Mouse (Mus musculus): ENCODE results near the gene 4921504E06Rik. TPM values are rescaled to one million over a fixed set of nuclear protein-coding genes. Genes with fewer than 3 reads are reported as not detected.

Gene 4921504E06Rik
- polyA plus RNA-seq, 1 experiment = not detected

GRCm38 (mm10) chr2:19505744-19506143 lies 48.0 kb downstream of the 4921504E06Rik start:
- DNase-seq (ENCODE audit: low spot score) = no peak

GRCm38 (mm10) chr2:19490262-19490661 lies 63.5 kb downstream of the 4921504E06Rik start:
- DNase-seq (ENCODE audit: low spot score) = no peak

GRCm38 (mm10) chr2:19461940-19462339 lies 91.8 kb downstream of the 4921504E06Rik start:
- DNase-seq (ENCODE audit: low spot score) = no peak

GRCm38 (mm10) chr2:19458785-19459184 lies 94.9 kb downstream of the 4921504E06Rik start:
- no peak for DNase-seq (ENCODE audit: low spot score)

GRCm38 (mm10) chr2:19455857-19456482 lies 97.7 kb downstream of the 4921504E06Rik start:
- no peak for DNase-seq (ENCODE audit: low spot score)

GRCm38 (mm10) chr2:19455228-19455627 lies 98.5 kb downstream of the 4921504E06Rik start:
- no peak for DNase-seq (ENCODE audit: low spot score)

- DNase-seq (ENCODE audit: low spot score) = no peak
Observed at GRCm38 (mm10) chr2:19452531-19453055, 101.1 kb downstream of the 4921504E06Rik start.

- DNase-seq (ENCODE audit: low spot score) = no peak
Observed at GRCm38 (mm10) chr2:19449308-19449707, 104.4 kb downstream of the 4921504E06Rik start.

GRCm38 (mm10) chr2:19448042-19448700 lies 105.5 kb downstream of the 4921504E06Rik start:
- DNase-seq (ENCODE audit: low spot score) = no peak

- no peak for DNase-seq (ENCODE audit: low spot score)
Observed at GRCm38 (mm10) chr2:19446746-19447145, 107.0 kb downstream of the 4921504E06Rik start.

- no peak for DNase-seq (ENCODE audit: low spot score)
Observed at GRCm38 (mm10) chr2:19445871-19446501, 107.7 kb downstream of the 4921504E06Rik start.

GRCm38 (mm10) chr2:19444931-19445831 lies 108.5 kb downstream of the 4921504E06Rik start, which contains the start of gene Ptf1a:
Ptf1a (plus strand) TSS chr2:19445663.
- no peak for DNase-seq (ENCODE audit: low spot score)

- no peak for DNase-seq (ENCODE audit: low spot score)
Observed at GRCm38 (mm10) chr2:19444346-19444745, 109.4 kb downstream of the 4921504E06Rik start.

- no peak for DNase-seq (ENCODE audit: low spot score)
Observed at GRCm38 (mm10) chr2:19431614-19432323, 121.9 kb downstream of the 4921504E06Rik start.

GRCm38 (mm10) chr2:19431186-19431585 lies 122.5 kb downstream of the 4921504E06Rik start:
- no peak for DNase-seq (ENCODE audit: low spot score)

GRCm38 (mm10) chr2:19430746-19431145 lies 123.0 kb downstream of the 4921504E06Rik start:
- DNase-seq (ENCODE audit: low spot score) = no peak

GRCm38 (mm10) chr2:19429691-19430690 lies 123.7 kb downstream of the 4921504E06Rik start:
- DNase-seq (ENCODE audit: low spot score) = no peak

- DNase-seq (ENCODE audit: low spot score) = no peak
Observed at GRCm38 (mm10) chr2:19429031-19429430, 124.7 kb downstream of the 4921504E06Rik start.

GRCm38 (mm10) chr2:19423086-19423485 lies 130.6 kb downstream of the 4921504E06Rik start:
- DNase-seq (ENCODE audit: low spot score) = no peak

- DNase-seq (ENCODE audit: low spot score) = no peak
Observed at GRCm38 (mm10) chr2:19422226-19422625, 131.5 kb downstream of the 4921504E06Rik start.
